Mouse (Mus musculus) neural tube, embryonic 13.5 days (tissue): ENCODE measurements around the gene Rab7. TPM values are rescaled to one million over a fixed set of nuclear protein-coding genes. Genes with fewer than 3 reads are reported as not detected.

Experiments
- ATAC-seq: fragments of 200-750 bp; cut with Nextera tagmentation; 2 replicates; pipeline ENCODE4 v1.8.0; 2017; ENCODE audit warnings: low read depth, mild to moderate bottlenecking, moderate TSS enrichment, moderate library complexity
- H3K27ac ChIP-seq: fragments of 300-500 bp; sonication (generic); replicated peaks from 2 replicates; pipeline ENCODE4 v1.5.1; 2015; ENCODE audit warnings: moderate library complexity, mild to moderate bottlenecking, inconsistent platforms
- H3K27me3 ChIP-seq: fragments of 300-500 bp; sonication (generic); 2 replicates; pipeline ENCODE4 v1.6.1; 2015; ENCODE audit warnings: mild to moderate bottlenecking, inconsistent platforms
- H3K36me3 ChIP-seq: fragments of 300-500 bp; sonication (generic); 2 replicates; pipeline ENCODE4 v1.6.1; 2015; ENCODE audit warnings: mild to moderate bottlenecking, inconsistent platforms
- H3K4me1 ChIP-seq: fragments of 300-500 bp; sonication (generic); replicated peaks from 2 replicates; pipeline ENCODE4 v1.6.1; 2015; ENCODE audit warnings: inconsistent platforms
- H3K4me2 ChIP-seq: fragments of 300-500 bp; sonication (generic); 2 replicates; pipeline ENCODE4 v1.6.1; 2015; ENCODE audit warnings: inconsistent platforms, mild to moderate bottlenecking, moderate library complexity
- H3K4me3 ChIP-seq: fragments of 300-500 bp; sonication (generic); 2 replicates; pipeline ENCODE4 v1.5.1; 2015; ENCODE audit warnings: mild to moderate bottlenecking, inconsistent platforms
- H3K9ac ChIP-seq: fragments of 300-500 bp; sonication (generic); 2 replicates; pipeline ENCODE4 v1.6.1; 2015; ENCODE audit warnings: moderate library complexity, mild to moderate bottlenecking, inconsistent platforms
- H3K9me3 ChIP-seq: fragments of 300-500 bp; sonication (generic); 2 replicates; pipeline ENCODE4 v1.6.1; 2016; ENCODE audit warnings: inconsistent platforms
- WGBS: fragments of 180-500 bp; shearing (Covaris S2); methylation state at CpG from one replicate; pipeline ENCODE4 v1.1.7; 2015; 5-methylcytosine and 5-hydroxymethylcytosine counted together
- polyA plus RNA-seq: library from polyadenylated mRNA; unstranded; fragments of >200 nt; fragmentation: Nextera tagmentation; extraction: Ambion mirVana; gene quantifications from 2 replicates; pipeline ENCODE4 v1.2.1, GENCODE M21; 2015

The Rab7 gene
- 324 and 327 TPM in 2 replicates for polyA plus RNA-seq

GRCm38 (mm10) chr6:88044577-88045405 is at the start of gene Rab7:
TSS of gene Rab7 (minus strand) at chr6:88045270.
- Histone ChIP-seq H3K27me3 (peaks cover 30% of the 10 kb centered on the region), H3K4me3 (peak within 1 kb of the TSS; percentile 97), H3K36me3 (peaks cover under 1% of the 10 kb centered on the region; the same call in 1 of the 2 replicates), H3K9ac (peak within 1 kb of the TSS; percentile 97), H3K27ac (peak within 1 kb of the TSS; percentile 93), H3K4me1 (peaks cover 34% of the 10 kb centered on the region), H3K9me3 (no peaks in the 10 kb centered on the region), H3K4me2 (peak within 1 kb of the TSS; percentile 97)
- peak; percentile 99 for ATAC-seq
- under 1% methylated on average over 79 of the region's 82 CpGs for WGBS

- Histone ChIP-seq H3K27ac (no peak overlapping the region), H3K4me1 (peaks cover 24% of the 10 kb centered on the region), H3K4me2 (no peak overlapping the region), H3K9me3 (no peaks in the 10 kb centered on the region), H3K36me3 (peaks cover 51% of the 10 kb centered on the region), H3K4me3 (no peak overlapping the region), H3K27me3 (no peaks in the 10 kb centered on the region), H3K9ac (no peak overlapping the region)
- ATAC-seq = no peak
- WGBS = 78% methylated on average over 1 of the region's 1 CpGs
Observed at GRCm38 (mm10) chr6:88088971-88089370, 43.9 kb upstream of the Rab7 start.

- Histone ChIP-seq H3K36me3 (peaks cover 9% of the 10 kb centered on the region), H3K27ac (peak within 1 kb of the TSS; percentile 86), H3K9me3 (no peaks in the 10 kb centered on the region), H3K4me3 (peak within 1 kb of the TSS; percentile 100), H3K4me2 (peak within 1 kb of the TSS; percentile 97), H3K27me3 (peaks cover 14% of the 10 kb centered on the region), H3K9ac (peak within 1 kb of the TSS; percentile 96), H3K4me1 (peaks cover 28% of the 10 kb centered on the region)
- WGBS = under 1% methylated on average over 71 of the region's 71 CpGs
- ATAC-seq = peak; percentile 96
Observed at GRCm38 (mm10) chr6:88084278-88085151, 39.4 kb upstream of the Rab7 start, which contains the start of gene Rpn1. TSS of gene Rpn1 (plus strand) at chr6:88084482.

GRCm38 (mm10) chr6:88083672-88084071 is 38.6 kb upstream of the Rab7 start:
- H3K27me3 ChIP-seq = peaks cover 23% of the 10 kb centered on the region
- H3K9ac ChIP-seq = no peak overlapping the region
- peak overlapping the region; percentile 97 for H3K4me2 ChIP-seq
- ATAC-seq = no peak
- H3K9me3 ChIP-seq = no peaks in the 10 kb centered on the region
- peaks cover 5% of the 10 kb centered on the region for H3K36me3 ChIP-seq
- peak overlapping the region; percentile 100 for H3K4me3 ChIP-seq
- peaks cover 28% of the 10 kb centered on the region for H3K4me1 ChIP-seq
- 69% methylated on average over 3 of the region's 3 CpGs for WGBS
- H3K27ac ChIP-seq = no peak overlapping the region

- Histone ChIP-seq H3K27ac (no peak overlapping the region), H3K4me2 (no peak overlapping the region), H3K4me1 (peaks cover 28% of the 10 kb centered on the region), H3K9ac (no peak overlapping the region), H3K36me3 (no peaks in the 10 kb centered on the region), H3K27me3 (peaks cover 24% of the 10 kb centered on the region), H3K9me3 (no peaks in the 10 kb centered on the region), H3K4me3 (no peak overlapping the region)
- WGBS = 92% methylated on average over 7 of the region's 7 CpGs
- no peak for ATAC-seq
Observed at GRCm38 (mm10) chr6:88083095-88083494, 38.0 kb upstream of the Rab7 start.

GRCm38 (mm10) chr6:88075960-88076517 is 31.0 kb upstream of the Rab7 start:
- WGBS = 93% methylated on average over 1 of the region's 1 CpGs
- peak overlapping the region; percentile 72 for H3K4me2 ChIP-seq

GRCm38 (mm10) chr6:88074752-88075554 is 29.9 kb upstream of the Rab7 start:
- ATAC-seq = peak; percentile 98
- Histone ChIP-seq H3K4me3 (peak overlapping the region; percentile 44), H3K4me1 (peaks cover 8% of the 10 kb centered on the region; the same call in 1 of the 2 replicates), H3K36me3 (no peaks in the 10 kb centered on the region), H3K4me2 (peak overlapping the region; percentile 72), H3K9ac (peak overlapping the region; percentile 78), H3K27me3 (peaks cover 33% of the 10 kb centered on the region), H3K9me3 (no peaks in the 10 kb centered on the region), H3K27ac (peak overlapping the region; percentile 96)
- WGBS = 4% methylated on average over 32 of the region's 32 CpGs

More at GRCm38 (mm10) chr6:88075960-88076517, 31.0 kb upstream of the Rab7 start:
- Histone ChIP-seq H3K27me3 (peaks cover 38% of the 10 kb centered on the region), H3K4me1 (peaks cover 8% of the 10 kb centered on the region; the same call in 1 of the 2 replicates), H3K27ac (no peak overlapping the region), H3K4me3 (no peak overlapping the region), H3K36me3 (no peaks in the 10 kb centered on the region), H3K9me3 (no peaks in the 10 kb centered on the region), H3K9ac (no peak overlapping the region)
- no peak for ATAC-seq

GRCm38 (mm10) chr6:88071216-88071615 is 26.1 kb upstream of the Rab7 start:
- Histone ChIP-seq H3K9ac (no peak overlapping the region), H3K4me3 (no peak overlapping the region), H3K27me3 (peaks cover 19% of the 10 kb centered on the region), H3K4me1 (peaks cover 8% of the 10 kb centered on the region; the same call in 1 of the 2 replicates), H3K4me2 (no peak overlapping the region), H3K36me3 (no peaks in the 10 kb centered on the region), H3K27ac (no peak overlapping the region), H3K9me3 (no peaks in the 10 kb centered on the region)
- 76% methylated on average over 5 of the region's 5 CpGs for WGBS
- no peak for ATAC-seq

- H3K36me3 ChIP-seq = no peaks in the 10 kb centered on the region
- H3K4me3 ChIP-seq = no peak overlapping the region
- no peak for ATAC-seq
- H3K9me3 ChIP-seq = no peaks in the 10 kb centered on the region
- no peak overlapping the region for H3K9ac ChIP-seq
- H3K4me2 ChIP-seq = no peak overlapping the region
- no peak overlapping the region for H3K27ac ChIP-seq
- H3K27me3 ChIP-seq = peaks cover 19% of the 10 kb centered on the region
- WGBS = 71% methylated on average over 5 of the region's 6 CpGs
- peaks cover 4% of the 10 kb centered on the region; the same call in 1 of the 2 replicates for H3K4me1 ChIP-seq
Observed at GRCm38 (mm10) chr6:88070468-88070867, 25.4 kb upstream of the Rab7 start.

- WGBS = 91% methylated on average over 1 of the region's 1 CpGs
- Histone ChIP-seq H3K4me3 (no peak overlapping the region), H3K4me1 (no peaks in the 10 kb centered on the region), H3K27ac (no peak overlapping the region), H3K27me3 (peaks cover 19% of the 10 kb centered on the region), H3K36me3 (no peaks in the 10 kb centered on the region), H3K9me3 (no peaks in the 10 kb centered on the region), H3K4me2 (no peak overlapping the region), H3K9ac (no peak overlapping the region)
- ATAC-seq = no peak
Observed at GRCm38 (mm10) chr6:88068739-88069138, 23.7 kb upstream of the Rab7 start.

- Histone ChIP-seq H3K9ac (no peak overlapping the region), H3K27me3 (peaks cover 19% of the 10 kb centered on the region), H3K36me3 (no peaks in the 10 kb centered on the region), H3K9me3 (no peaks in the 10 kb centered on the region), H3K4me2 (no peak overlapping the region), H3K4me1 (no peaks in the 10 kb centered on the region), H3K27ac (no peak overlapping the region), H3K4me3 (no peak overlapping the region)
- 58% methylated on average over 3 of the region's 3 CpGs for WGBS
- ATAC-seq = no peak
Observed at GRCm38 (mm10) chr6:88067722-88068121, 22.7 kb upstream of the Rab7 start.
